Mouse (Mus musculus) myocyte (in vitro differentiated cells): Measurements from ENCODE around the gene Pigg.

ENCODE experiments used
- CEBPB ChIP-seq: IDR thresholded peaks from 2 replicates; pipeline ENCODE4 v1.6.1; 2011; ENCODE audit warnings: mild to moderate bottlenecking, moderate library complexity; ENCODE audit not compliant: poor library complexity, insufficient read depth, severe bottlenecking
- E2F4 ChIP-seq: IDR thresholded peaks from one replicate; pipeline ENCODE4 v1.6.1; 2011; ENCODE audit warnings: mild to moderate bottlenecking, control low read depth, moderate library complexity; ENCODE audit not compliant: insufficient read depth
- MAX ChIP-seq: IDR thresholded peaks from one replicate; pipeline ENCODE4 v1.6.1; 2011; ENCODE audit warnings: low read depth, mild to moderate bottlenecking, control low read depth
- MYOD1 ChIP-seq, 3 experiments: IDR thresholded peaks; one replicate each; pipeline ENCODE4 v1.6.1; 2011; ENCODE audit warnings: control low read depth in 2 of 3, low read depth in 2 of 3, mild to moderate bottlenecking in 2 of 3, moderate library complexity in 1 of 3; ENCODE audit not compliant: insufficient read length in 2 of 3, control insufficient read depth in 1 of 3
- MYOG ChIP-seq, 3 experiments: IDR thresholded peaks; one replicate each; pipeline ENCODE4 v1.6.1; 2011; ENCODE audit warnings: control low read depth in 2 of 3, low read depth in 2 of 3, mild to moderate bottlenecking in 2 of 3; ENCODE audit not compliant: insufficient read length in 2 of 3, control insufficient read depth in 1 of 3, insufficient read depth in 1 of 3
- POLR2A ChIP-seq: IDR thresholded peaks from one replicate; pipeline ENCODE4 v1.6.1; 2011; ENCODE audit warnings: low read depth, mild to moderate bottlenecking, control low read depth, moderate library complexity; ENCODE audit not compliant: insufficient read length
- POLR2AphosphoS2 ChIP-seq: IDR thresholded peaks from one replicate; pipeline ENCODE4 v1.6.1; 2011; ENCODE audit warnings: low read depth, control low read depth; ENCODE audit not compliant: insufficient read length
- REST ChIP-seq: IDR thresholded peaks from one replicate; pipeline ENCODE4 v1.6.1; 2011; ENCODE audit warnings: mild to moderate bottlenecking, control low read depth, moderate library complexity; ENCODE audit not compliant: insufficient read depth, insufficient read length
- SRF ChIP-seq: IDR thresholded peaks from one replicate; pipeline ENCODE4 v1.6.1; 2011; ENCODE audit warnings: low read depth; ENCODE audit not compliant: control insufficient read depth, insufficient read length
- TCF12 ChIP-seq: IDR thresholded peaks from one replicate; pipeline ENCODE4 v1.6.1; 2011; ENCODE audit warnings: mild to moderate bottlenecking, control low read depth; ENCODE audit not compliant: poor library complexity, insufficient read depth, severe bottlenecking
- TCF3 ChIP-seq: IDR thresholded peaks from one replicate; pipeline ENCODE4 v1.6.1; 2011; ENCODE audit warnings: low read depth, control low read depth; ENCODE audit not compliant: insufficient read length
- USF1 ChIP-seq: IDR thresholded peaks from one replicate; pipeline ENCODE4 v1.6.1; 2011; ENCODE audit warnings: low read depth, mild to moderate bottlenecking, control low read depth, moderate library complexity

DNA sequence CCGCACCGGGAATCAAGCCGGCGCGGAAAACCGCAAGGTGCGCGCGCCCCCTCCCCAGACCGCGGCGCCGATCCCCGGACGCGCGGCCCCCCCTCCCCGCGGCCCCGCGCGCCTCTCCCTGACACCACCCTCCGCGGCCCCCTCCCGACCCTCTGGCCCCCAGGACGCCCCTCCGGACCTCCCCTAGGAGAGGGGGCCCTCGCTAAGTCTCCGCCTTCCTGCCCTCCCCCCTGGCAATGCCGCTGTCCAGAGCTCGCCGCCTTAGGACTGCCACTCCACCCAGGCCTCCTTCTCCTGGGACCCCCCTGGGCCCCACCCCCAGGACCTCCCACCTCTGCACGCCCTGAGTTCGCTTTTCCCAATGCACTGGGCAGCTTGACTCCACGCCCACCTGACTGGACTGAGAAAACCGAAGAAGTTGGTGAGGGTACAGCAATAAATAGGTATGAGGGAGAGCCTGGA is 55.5 kb downstream of the Pigg start, which contains the start of gene Gm42517:
- TF ChIP-seq POLR2A (no peak), E2F4 (no peak), POLR2AphosphoS2 (no peak), MAX (no peak), USF1 (no peak), CEBPB (no peak), MYOG (IDR thresholded peaks at IDR 0.05; ENCODE audit: control insufficient read depth in 1 of 3, insufficient read depth in 1 of 3, insufficient read length in 2 of 3, low read depth in 2 of 3) (no peak), TCF12 (no peak), MYOD1 (IDR thresholded peaks at IDR 0.05; ENCODE audit: control insufficient read depth in 1 of 3, insufficient read length in 2 of 3, low read depth in 2 of 3) (no peak), TCF3 (no peak), SRF (no peak), REST (no peak)
